In the genomic region with DNA sequence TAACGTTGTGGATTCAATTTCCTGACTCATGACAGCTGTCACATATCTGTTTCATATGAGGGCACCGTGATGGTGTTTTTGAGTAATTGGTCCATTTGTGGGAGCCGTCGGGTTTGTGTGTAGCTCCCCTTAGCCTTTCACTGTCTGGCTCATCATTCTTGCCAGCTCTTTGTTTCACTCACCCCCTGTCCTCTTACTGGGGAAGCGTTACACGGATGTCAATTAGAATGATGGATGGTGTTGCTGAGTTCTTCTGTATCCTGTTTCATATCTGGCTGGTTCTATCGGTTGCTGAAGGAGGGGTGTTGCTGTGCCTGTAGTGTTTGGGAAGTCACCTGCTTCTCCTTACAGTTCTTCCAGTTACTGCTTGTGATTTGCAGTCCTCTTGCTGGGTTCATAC, we compare ENCODE assay signal across 33 mouse cellular contexts. TPM values are rescaled to one million over a fixed set of nuclear protein-coding genes. Genes with fewer than 3 reads are reported as not detected.
DNase-seq lines count a peak whose midpoint lies in the region; ATAC-seq lines count a peak whose summit lies in the region.
"Had no signal": no experiment of that assay in that cellular context is flagged by ENCODE, and none has a peak within 500 bp of the region (broad histone marks: within the 10 kb centered on the region; RNA-seq: fewer than 3 reads in every experiment).

No protein-coding gene starts in this region.

- peak; percentile 65 for ATAC-seq in hindbrain, embryonic 11.5 days (ENCODE audit: low FRiP score)
- ATAC-seq in neural tube, embryonic 12.5 days (ENCODE audit: low FRiP score, low read depth), result peak; percentile 38; the same call in 1 of the 2 replicates
- 0 out of 2 replicates have a peak, but pooled peaks have one; percentile 38 for ATAC-seq in hindbrain, embryonic 15.5 days (ENCODE audit: low FRiP score, low read depth)
- peak; percentile 29; the same call in 1 of the 2 replicates for ATAC-seq in neural tube, embryonic 14.5 days (ENCODE audit: low read depth)
- ATAC-seq: forebrain, embryonic 15.5 days; intestine, postnatal 0 days; liver, postnatal 0 days; Patski had no signal

- DNase-seq in hindbrain, embryonic 11.5 days (ENCODE audit: low spot score), result peak; percentile 55
- no peak for DNase-seq in hindbrain, embryonic 10.5 days (ENCODE audit: low spot score)
- DNase-seq in neural tube, embryonic 10.5 days (ENCODE audit: extremely low spot score, low spot score), result no peak
- DNase-seq in right cerebral cortex, postnatal 14 days, result no peak
- DNase-seq in adrenal gland, postnatal 25 days, result no peak
- DNase-seq: adrenal gland, postnatal 10 days; cerebellum, adult 18-20 months; cerebellum, postnatal 14 days; gastrocnemius, postnatal 25 days; heart, adult 11 months; kidney, adult 9 months; kidney, postnatal 14 days; layer of hippocampus, adult 9-11 months; liver, postnatal 0 days; lung, postnatal 4 days; retina, postnatal 1 day; spleen, adult 18-20 months; thymus, postnatal 25 days had no signal

- no peaks in the 10 kb centered on the region for H3K36me3 ChIP-seq in hindbrain, embryonic 11.5 days (ENCODE audit: control insufficient read depth, insufficient read depth, low read length)
- H3K36me3 ChIP-seq in hindbrain, embryonic 10.5 days, result peaks cover 8% of the 10 kb centered on the region; the same call in 1 of the 2 replicates
- H3K36me3 ChIP-seq in neural tube, embryonic 12.5 days, result peaks cover 4% of the 10 kb centered on the region; the same call in 1 of the 2 replicates
- H3K36me3 ChIP-seq in hindbrain, embryonic 15.5 days, result no peaks in the 10 kb centered on the region; the same call in 1 of the 2 replicates
- H3K36me3 ChIP-seq in neural tube, embryonic 14.5 days (ENCODE audit: control insufficient read depth, insufficient read depth, low read length), result no peaks in the 10 kb centered on the region
- H3K36me3 ChIP-seq: forebrain, embryonic 15.5 days; heart, embryonic 15.5 days had no signal

- no peak overlapping the region for H3K4me2 ChIP-seq in hindbrain, embryonic 11.5 days (replicated peaks; ENCODE audit: low read depth, low read length)
- no peak overlapping the region for H3K4me2 ChIP-seq in neural tube, embryonic 12.5 days (replicated peaks)
- H3K4me2 ChIP-seq in hindbrain, embryonic 15.5 days, result no peak overlapping the region
- no peak overlapping the region for H3K4me2 ChIP-seq in neural tube, embryonic 14.5 days (ENCODE audit: low read depth, low read length)
- H3K4me2 ChIP-seq: embryonic facial prominence, embryonic 13.5 days; forebrain, embryonic 15.5 days; heart, embryonic 15.5 days; limb, embryonic 13.5 days; liver, embryonic 11.5 days had no signal

- no peak overlapping the region for H3K4me3 ChIP-seq in hindbrain, embryonic 11.5 days (ENCODE audit: low read depth, low read length)
- no peak overlapping the region for H3K4me3 ChIP-seq in hindbrain, embryonic 10.5 days
- no peak overlapping the region for H3K4me3 ChIP-seq in neural tube, embryonic 12.5 days
- H3K4me3 ChIP-seq in hindbrain, embryonic 15.5 days, result no peak overlapping the region
- H3K4me3 ChIP-seq in neural tube, embryonic 14.5 days (ENCODE audit: low read depth, low read length), result no peak overlapping the region
- H3K4me3 ChIP-seq: embryonic facial prominence, embryonic 13.5 days; forebrain, embryonic 10.5 days; forebrain, embryonic 15.5 days; heart, embryonic 10.5 days; heart, embryonic 15.5 days; left cerebral cortex, adult 2 months; limb, embryonic 13.5 days; megakaryocyte, embryonic 14.5 days had no signal

- H3K9me3 ChIP-seq in hindbrain, embryonic 11.5 days (ENCODE audit: control insufficient read depth, low read length), result no peaks in the 10 kb centered on the region
- H3K9me3 ChIP-seq in hindbrain, embryonic 10.5 days, result no peaks in the 10 kb centered on the region
- no peaks in the 10 kb centered on the region for H3K9me3 ChIP-seq in neural tube, embryonic 12.5 days
- H3K9me3 ChIP-seq in hindbrain, embryonic 15.5 days, result no peaks in the 10 kb centered on the region
- H3K9me3 ChIP-seq in neural tube, embryonic 14.5 days (ENCODE audit: control insufficient read depth, low read length), result no peaks in the 10 kb centered on the region
- H3K9me3 ChIP-seq: embryonic facial prominence, embryonic 13.5 days; forebrain, embryonic 10.5 days; forebrain, embryonic 15.5 days; G1E; heart, embryonic 10.5 days; heart, embryonic 15.5 days; limb, embryonic 13.5 days; megakaryocyte, embryonic 14.5 days had no signal

- WGBS in hindbrain, embryonic 11.5 days, result 38% methylated on average over 7 of the region's 7 CpGs
- WGBS in hindbrain, embryonic 10.5 days, result 57% methylated on average over 7 of the region's 7 CpGs
- WGBS in neural tube, embryonic 12.5 days, result 30% methylated on average over 7 of the region's 7 CpGs
- 24% methylated on average over 7 of the region's 7 CpGs for WGBS in hindbrain, embryonic 15.5 days
- 32% methylated on average over 7 of the region's 7 CpGs for WGBS in neural tube, embryonic 14.5 days

- 0 out of 2 replicates have a peak overlapping the region, but pooled peaks have one; percentile 39 for H3K27ac ChIP-seq in hindbrain, embryonic 11.5 days (ENCODE audit: low read depth, low read length)
- H3K27ac ChIP-seq in hindbrain, embryonic 10.5 days, result no peak overlapping the region
- H3K27ac ChIP-seq in neural tube, embryonic 12.5 days, result no peak overlapping the region
- no peak overlapping the region for H3K27ac ChIP-seq in hindbrain, embryonic 15.5 days (replicated peaks)
- H3K27ac ChIP-seq in neural tube, embryonic 14.5 days (ENCODE audit: low read depth, low read length), result no peak overlapping the region
- H3K27ac ChIP-seq: embryonic facial prominence, embryonic 13.5 days; forebrain, embryonic 10.5 days; forebrain, embryonic 15.5 days; heart, embryonic 10.5 days; heart, embryonic 15.5 days; left cerebral cortex, adult 2 months; limb, embryonic 13.5 days had no signal

- no peaks in the 10 kb centered on the region for H3K27me3 ChIP-seq in hindbrain, embryonic 11.5 days (ENCODE audit: control insufficient read depth, insufficient read depth, low read length)
- H3K27me3 ChIP-seq in hindbrain, embryonic 10.5 days (ENCODE audit: insufficient read depth, poor library complexity, severe bottlenecking), result no peaks in the 10 kb centered on the region
- no peaks in the 10 kb centered on the region for H3K27me3 ChIP-seq in neural tube, embryonic 12.5 days (replicated peaks)
- H3K27me3 ChIP-seq in hindbrain, embryonic 15.5 days, result no peaks in the 10 kb centered on the region
- no peaks in the 10 kb centered on the region for H3K27me3 ChIP-seq in neural tube, embryonic 14.5 days (ENCODE audit: control insufficient read depth, insufficient read depth, low read length)
- H3K27me3 ChIP-seq: embryonic facial prominence, embryonic 13.5 days; forebrain, embryonic 15.5 days; heart, embryonic 15.5 days; limb, embryonic 13.5 days; megakaryocyte, embryonic 14.5 days; Patski had no signal

- no peaks in the 10 kb centered on the region for H3K4me1 ChIP-seq in hindbrain, embryonic 11.5 days (replicated peaks; ENCODE audit: control insufficient read depth, insufficient read depth, low read length)
- peaks cover 24% of the 10 kb centered on the region for H3K4me1 ChIP-seq in hindbrain, embryonic 10.5 days (replicated peaks)
- H3K4me1 ChIP-seq in neural tube, embryonic 12.5 days, result peaks cover 13% of the 10 kb centered on the region
- peaks cover 19% of the 10 kb centered on the region for H3K4me1 ChIP-seq in hindbrain, embryonic 15.5 days (replicated peaks)
- H3K4me1 ChIP-seq in neural tube, embryonic 14.5 days (ENCODE audit: control insufficient read depth, insufficient read depth, low read length), result peaks cover 9% of the 10 kb centered on the region

- H3K9ac ChIP-seq in hindbrain, embryonic 11.5 days (ENCODE audit: low read depth, low read length), result no peak overlapping the region
- H3K9ac ChIP-seq in neural tube, embryonic 12.5 days, result no peak overlapping the region
- H3K9ac ChIP-seq in hindbrain, embryonic 15.5 days, result no peak overlapping the region
- H3K9ac ChIP-seq in neural tube, embryonic 14.5 days (replicated peaks; ENCODE audit: low read depth, low read length), result no peak overlapping the region
- H3K9ac ChIP-seq: embryonic facial prominence, embryonic 13.5 days; forebrain, embryonic 15.5 days; heart, embryonic 15.5 days; limb, embryonic 13.5 days; liver, postnatal 0 days had no signal

RNA-seq across cellular contexts. Expression of a gene that starts 5.1 kb away (rescaled TPM):
- 78.2 and 79.3 TPM in 2 replicates for polyA plus RNA-seq in hindbrain, embryonic 11.5 days (2014; fragmentation: Nextera tagmentation; extraction: Ambion mirVana)
- polyA plus RNA-seq in hindbrain, embryonic 10.5 days (2016; fragmentation: Nextera tagmentation; extraction: Ambion mirVana), result 71.5 and 85.4 TPM in 2 replicates
- polyA plus RNA-seq in neural tube, embryonic 12.5 days (2016; fragmentation: Nextera tagmentation; extraction: Ambion mirVana), result 83.0 and 86.0 TPM in 2 replicates
- polyA plus RNA-seq in hindbrain, embryonic 15.5 days (2015; fragmentation: Nextera tagmentation; extraction: Ambion mirVana), result 97.3 and 100 TPM in 2 replicates
- polyA plus RNA-seq in neural tube, embryonic 14.5 days (2014; fragmentation: Nextera tagmentation; extraction: Ambion mirVana), result 95.0 and 104 TPM in 2 replicates
- 45.3 and 49.6 TPM in 2 replicates for total RNA-seq in adrenal gland, postnatal 25 days (2021)

RNA-seq across cellular contexts. Expression of a gene that starts 8.3 kb away (rescaled TPM):
- 12.2 and 13.2 TPM in 2 replicates for polyA plus RNA-seq in hindbrain, embryonic 11.5 days (2014; fragmentation: Nextera tagmentation; extraction: Ambion mirVana)
- polyA plus RNA-seq in hindbrain, embryonic 10.5 days (2016; fragmentation: Nextera tagmentation; extraction: Ambion mirVana), result 17.8 and 21.6 TPM in 2 replicates
- polyA plus RNA-seq in neural tube, embryonic 12.5 days (2016; fragmentation: Nextera tagmentation; extraction: Ambion mirVana), result 8.5 and 9.4 TPM in 2 replicates
- polyA plus RNA-seq in hindbrain, embryonic 15.5 days (2015; fragmentation: Nextera tagmentation; extraction: Ambion mirVana), result 5.9 and 6.6 TPM in 2 replicates
- 5.6 and 6.6 TPM in 2 replicates for polyA plus RNA-seq in neural tube, embryonic 14.5 days (2014; fragmentation: Nextera tagmentation; extraction: Ambion mirVana)
- total RNA-seq in adrenal gland, postnatal 25 days (2021), result 5.9 and 6.6 TPM in 2 replicates
- polyA plus RNA-seq: G1E had no signal
